Mouse (Mus musculus) brain, embryonic 14.5 days (tissue): ENCODE measurements around the gene Cmtm5. TPM values are rescaled to one million over a fixed set of nuclear protein-coding genes. Genes with fewer than 3 reads are reported as not detected.
"Not testable (repeated sequence)": the region's sequence is repeated elsewhere in the genome, so short reads cannot be mapped to it uniquely, and the experiment has no call there.

ENCODE experiments used
- DNase-seq: peaks from one replicate; pipeline ENCODE4 v3.0.0-alpha.2; 2011; ENCODE audit warnings: low read depth
- CTCF ChIP-seq: fragments of 200-500 bp; IDR thresholded peaks from 2 replicates; pipeline ENCODE4 v1.5.1; 2012; ENCODE audit warnings: inconsistent platforms, mild to moderate bottlenecking, moderate library complexity, borderline replicate concordance; ENCODE audit not compliant: insufficient read depth, insufficient read length; ENCODE audit errors: extremely low read depth
- POLR2A ChIP-seq: fragments of 200-500 bp; IDR thresholded peaks from 2 replicates; pipeline ENCODE4 v1.6.1; 2012; ENCODE audit warnings: mild to moderate bottlenecking, inconsistent platforms, borderline replicate concordance; ENCODE audit not compliant: poor library complexity, insufficient read depth, insufficient read length, severe bottlenecking; ENCODE audit errors: extremely low read depth
- polyA plus RNA-seq: library from polyadenylated mRNA; depleted of rRNA; stranded (reverse); fragments of >200 nt; gene quantifications from 2 replicates; pipeline ENCODE4 v1.2.3, GENCODE M21; 2012

The Cmtm5 gene
- polyA plus RNA-seq, 1 experiment, result 6.1 TPM

DNA sequence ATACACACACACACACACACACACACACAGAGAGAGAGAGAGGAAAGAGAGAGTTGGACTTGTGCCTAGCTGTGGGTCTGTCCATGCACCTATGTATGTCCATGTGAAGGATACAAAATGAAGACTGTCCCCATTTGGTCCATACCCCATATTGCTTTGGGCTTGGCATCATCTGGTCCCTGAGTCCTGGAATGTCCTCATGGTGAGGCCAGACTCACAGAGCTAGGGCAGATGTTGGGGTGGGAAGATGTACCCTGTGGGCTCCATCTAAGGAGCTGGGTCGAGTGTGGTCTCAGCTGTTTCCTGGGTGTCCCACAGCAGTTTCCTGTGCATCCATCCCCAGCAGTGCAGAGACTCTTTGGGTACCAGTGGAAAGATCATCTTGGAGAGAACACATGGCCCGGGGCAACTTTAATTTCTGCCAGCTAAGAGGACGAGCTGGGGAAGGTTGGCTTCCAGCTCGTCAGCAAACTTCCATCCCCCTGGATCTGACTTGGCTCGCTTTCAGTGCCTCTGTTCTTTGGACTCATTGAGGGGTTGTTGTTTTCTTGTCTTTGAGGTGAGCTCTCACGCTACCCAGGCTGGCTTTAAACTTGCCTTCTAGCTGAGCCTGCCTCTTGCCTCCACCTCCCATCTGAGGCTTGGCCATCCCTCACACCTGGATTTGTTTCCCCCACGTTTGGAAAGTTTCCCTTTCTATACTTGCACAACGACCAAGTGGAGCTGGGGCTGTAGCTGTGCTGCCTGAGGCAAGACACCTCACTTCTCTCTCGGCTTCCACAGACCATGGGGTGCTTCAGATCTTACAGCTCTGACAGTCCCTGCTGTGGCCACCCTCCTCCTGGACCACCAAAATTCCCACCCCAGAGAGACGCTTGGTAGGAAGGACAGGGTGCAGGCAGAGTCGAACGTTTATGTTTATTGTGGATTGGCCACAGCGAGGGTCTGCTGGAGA, 5.2 kb downstream of the Cmtm5 start:
- no peak for TF ChIP-seq POLR2A
- TF ChIP-seq CTCF, result no peak
- DNase-seq, result no peak

DNA sequence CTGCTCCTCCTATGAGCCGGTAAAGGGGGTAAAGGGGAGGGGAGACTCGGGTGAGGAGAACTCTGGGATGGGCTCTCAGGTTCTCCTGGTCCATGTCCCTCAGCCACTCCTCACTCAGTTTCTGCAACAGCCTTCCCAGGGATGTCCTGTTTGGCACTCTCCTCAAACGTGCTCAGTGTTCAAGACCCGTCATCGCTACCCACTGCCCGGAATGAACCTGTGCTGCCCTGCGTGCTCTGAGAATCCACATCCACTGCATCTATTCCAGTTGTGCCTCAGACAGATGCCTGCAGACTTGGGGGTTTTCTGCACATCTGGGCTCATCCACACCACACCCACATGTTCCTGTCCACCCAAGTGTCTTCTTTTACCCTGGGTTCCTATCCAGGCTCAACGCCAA, 6.4 kb downstream of the Cmtm5 start:
- no peak for TF ChIP-seq CTCF
- TF ChIP-seq POLR2A, result no peak
- no peak for DNase-seq

DNA sequence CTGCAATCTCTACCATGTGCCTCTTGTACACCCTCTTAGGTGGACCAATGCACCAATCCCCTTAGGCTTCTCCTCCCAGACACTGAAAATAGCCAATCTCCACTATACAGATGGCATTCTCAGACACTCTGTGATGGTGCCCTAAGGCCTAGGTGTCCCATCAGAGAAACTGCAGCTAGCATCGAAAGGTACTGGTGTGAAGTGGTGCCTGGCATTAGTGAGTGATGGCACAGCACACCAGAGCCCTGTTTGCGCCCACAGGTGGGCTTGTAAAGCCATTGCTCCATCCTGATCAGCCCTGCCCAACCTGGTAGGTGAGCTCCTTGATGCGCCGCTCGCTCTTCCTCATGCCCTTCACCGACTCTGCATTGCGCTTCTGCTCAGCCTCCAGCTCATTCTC, 7.9 kb downstream of the Cmtm5 start:
- no peak for DNase-seq
- TF ChIP-seq CTCF (no peak), POLR2A (no peak)

DNA sequence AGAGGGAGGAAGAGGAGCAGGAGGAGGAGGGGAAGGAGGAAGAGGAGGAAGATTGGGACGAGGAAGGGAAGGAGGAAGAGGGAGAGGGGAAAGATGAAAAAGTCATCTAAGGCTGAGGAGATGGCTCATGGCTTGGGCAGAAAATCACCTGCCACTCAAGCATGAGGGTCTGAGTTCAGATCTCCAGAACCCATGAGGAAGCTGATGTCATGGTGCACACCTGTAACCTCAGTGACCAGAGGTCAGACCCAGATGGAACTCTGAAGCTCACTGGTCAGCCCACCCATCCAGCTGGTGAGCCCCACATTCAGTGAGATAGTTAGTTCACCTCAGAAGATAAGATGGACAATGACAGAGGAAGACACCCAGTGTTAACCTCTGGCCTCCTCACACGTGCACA, 8.9 kb downstream of the Cmtm5 start:
- TF ChIP-seq POLR2A (no peak), CTCF (no peak)
- no peak for DNase-seq

DNA sequence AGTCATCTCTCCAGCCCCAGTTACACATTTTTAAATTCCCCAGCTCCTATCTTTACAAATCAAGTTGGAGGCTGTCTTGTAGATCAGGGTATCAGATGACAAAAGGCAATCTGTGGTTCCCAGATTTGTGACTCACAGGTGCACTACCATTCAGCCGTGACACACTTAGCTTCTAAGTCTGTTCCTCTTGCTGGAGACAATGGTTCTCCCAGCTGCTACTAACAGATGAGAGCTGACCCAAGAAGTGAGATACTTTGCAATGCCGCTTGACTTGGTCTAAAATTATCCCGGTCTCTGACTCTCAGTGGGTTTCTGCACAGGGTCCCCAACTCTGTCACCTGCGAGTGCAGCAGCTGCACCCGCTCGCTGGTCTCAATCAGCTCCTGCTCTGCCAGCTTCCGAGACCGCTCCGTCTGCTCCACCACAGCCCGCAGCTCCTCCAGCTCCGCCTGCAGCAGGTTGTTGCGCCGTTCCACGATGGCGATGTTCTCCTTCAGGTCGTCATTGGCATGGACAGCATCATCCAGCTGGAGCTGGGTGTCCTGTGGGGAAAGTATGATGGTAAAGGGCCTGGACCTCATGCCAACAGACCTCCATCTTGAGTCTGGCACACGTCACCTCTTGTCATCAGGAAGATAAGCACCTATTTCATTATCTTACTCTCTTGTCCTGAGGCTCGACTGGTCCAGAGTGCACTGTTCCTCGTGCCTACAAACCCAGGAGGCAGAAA, 10.1 kb downstream of the Cmtm5 start:
- TF ChIP-seq POLR2A, result no peak
- TF ChIP-seq CTCF, result no peak
- no peak for DNase-seq

DNA sequence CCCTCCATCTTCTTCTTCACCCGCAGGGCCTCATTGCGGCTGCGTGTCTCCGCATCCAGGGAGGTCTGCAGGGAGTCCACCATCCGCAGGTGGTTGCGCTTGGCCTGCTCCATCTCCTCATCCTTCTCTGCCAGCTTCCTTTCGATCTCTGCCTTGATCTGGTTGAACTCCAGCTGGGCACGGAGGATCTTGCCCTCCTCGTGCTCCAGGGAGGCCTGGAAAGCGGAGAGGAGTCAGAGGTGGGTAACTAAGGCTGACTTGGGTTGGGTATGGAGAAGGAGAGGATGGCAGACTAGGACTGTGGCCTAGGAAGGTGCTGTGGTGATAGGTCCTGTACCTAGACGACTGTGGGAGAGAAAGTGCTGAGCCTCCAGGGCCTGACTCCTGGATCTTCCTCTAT, 10.9 kb downstream of the Cmtm5 start:
- DNase-seq, result not testable (repeated sequence)

DNA sequence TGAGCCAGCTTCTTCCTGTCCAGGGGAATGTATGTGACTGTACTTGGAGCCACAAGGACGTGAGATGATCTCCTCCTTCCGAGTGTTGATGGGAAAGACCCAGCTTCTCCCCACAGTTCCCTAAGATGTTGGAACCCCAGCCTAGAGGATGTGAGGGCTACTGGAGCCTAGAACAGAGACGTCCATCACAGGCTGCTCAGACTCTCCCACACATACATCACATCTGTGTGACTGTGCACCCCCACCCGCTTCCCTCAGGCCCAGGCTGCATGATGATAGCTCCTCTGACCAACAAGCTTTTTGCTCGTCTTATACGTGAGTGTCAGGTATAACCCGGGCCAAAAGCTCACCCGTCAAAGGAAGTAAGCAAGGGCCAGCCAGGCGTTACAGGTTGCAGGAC, 12.7 kb downstream of the Cmtm5 start:
- no peak for TF ChIP-seq POLR2A
- no peak for TF ChIP-seq CTCF

DNA sequence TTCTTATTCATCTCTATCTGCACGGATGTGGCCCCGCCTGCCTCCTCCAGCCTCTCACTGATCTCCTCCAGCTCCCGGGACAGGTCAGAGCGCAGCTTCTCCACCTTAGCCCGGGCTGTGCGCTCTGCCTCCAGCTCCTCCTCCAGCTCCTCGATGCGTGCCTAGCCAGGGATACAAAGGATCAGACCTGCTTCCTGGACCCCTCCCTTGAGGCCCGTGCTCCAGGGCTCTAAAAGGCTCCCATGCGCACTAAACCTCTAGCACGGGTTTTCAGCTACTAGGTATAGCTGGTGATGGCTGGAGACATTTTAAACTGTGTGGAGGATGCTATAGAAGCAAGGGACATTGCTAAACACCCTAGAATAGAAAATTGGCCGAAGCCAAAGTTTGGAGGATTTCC, 14.4 kb downstream of the Cmtm5 start:
- no peak for TF ChIP-seq CTCF
- TF ChIP-seq POLR2A, result no peak
- no peak for DNase-seq

More for the DNA sequence above, 12.7 kb downstream of the Cmtm5 start:
- no peak for DNase-seq

DNA sequence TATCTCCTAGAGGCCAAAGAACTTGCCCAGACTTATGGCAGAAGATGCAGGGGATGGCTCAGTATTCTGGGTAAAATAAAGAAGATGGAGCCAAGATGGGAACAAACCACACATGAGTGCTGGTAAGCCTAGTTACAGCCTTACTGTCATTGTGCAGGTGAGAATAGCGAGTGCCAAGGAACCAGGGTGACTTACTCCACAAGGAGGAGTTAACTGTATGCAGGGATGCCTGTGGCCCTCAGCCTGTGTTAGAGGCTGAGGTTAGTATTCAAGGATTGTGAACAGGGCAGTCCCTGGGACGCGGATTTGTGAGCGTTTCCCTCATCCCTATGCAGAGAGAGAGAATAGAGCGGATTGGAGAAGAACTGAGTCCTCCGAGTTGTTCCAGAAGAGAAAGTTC, 15.5 kb downstream of the Cmtm5 start:
- TF ChIP-seq CTCF, result no peak
- no peak for TF ChIP-seq POLR2A
- no peak for DNase-seq

DNA sequence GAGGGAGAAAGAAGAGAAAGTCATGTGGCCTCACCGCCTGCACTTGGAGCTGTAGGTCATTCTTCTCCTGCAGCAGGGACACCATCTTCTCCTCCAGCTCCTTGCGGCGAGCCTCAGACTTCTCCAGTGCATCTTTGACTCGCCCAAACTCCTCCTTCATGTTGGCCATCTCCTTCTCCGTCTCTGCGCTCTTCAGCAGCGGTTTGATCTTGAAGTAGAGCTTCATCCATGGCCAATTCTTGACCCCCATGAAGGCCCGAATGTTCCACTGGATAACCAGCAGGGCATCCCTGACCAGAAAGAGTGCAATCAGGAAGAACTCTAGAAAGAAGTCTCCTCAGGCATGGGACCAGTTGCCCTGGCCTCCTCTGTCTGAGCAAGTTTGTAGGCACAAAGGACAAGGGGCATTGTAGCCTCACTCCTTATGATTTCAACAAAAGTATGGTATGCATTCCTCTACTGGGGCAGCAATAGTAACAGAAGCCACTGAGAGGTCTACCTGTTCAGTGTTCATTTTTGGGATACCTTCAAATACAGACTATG, 17.7 kb downstream of the Cmtm5 start:
- TF ChIP-seq CTCF, result no peak
- TF ChIP-seq POLR2A, result no peak
- no peak for DNase-seq

DNA sequence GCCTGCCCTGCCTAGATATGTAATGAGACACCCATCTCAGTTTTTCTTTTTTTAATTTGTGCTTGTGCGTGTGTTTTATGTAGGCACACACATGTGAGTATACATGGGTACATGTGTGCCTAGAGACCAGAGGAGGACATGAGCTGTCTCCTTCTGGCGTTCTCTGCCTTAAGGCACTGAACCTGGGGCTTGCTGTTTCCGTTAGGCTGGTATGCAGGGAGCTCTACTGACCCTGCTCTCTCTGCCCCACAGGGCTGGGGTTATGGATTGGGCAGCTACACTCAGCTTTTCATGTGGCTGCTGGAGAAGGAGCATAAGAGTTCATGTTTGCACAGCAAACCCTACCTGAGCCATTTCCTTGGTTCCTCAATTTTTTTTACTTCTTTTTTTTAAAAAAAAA, 18.4 kb downstream of the Cmtm5 start:
- TF ChIP-seq CTCF, result no peak
- no peak for TF ChIP-seq POLR2A
- DNase-seq, result no peak

DNA sequence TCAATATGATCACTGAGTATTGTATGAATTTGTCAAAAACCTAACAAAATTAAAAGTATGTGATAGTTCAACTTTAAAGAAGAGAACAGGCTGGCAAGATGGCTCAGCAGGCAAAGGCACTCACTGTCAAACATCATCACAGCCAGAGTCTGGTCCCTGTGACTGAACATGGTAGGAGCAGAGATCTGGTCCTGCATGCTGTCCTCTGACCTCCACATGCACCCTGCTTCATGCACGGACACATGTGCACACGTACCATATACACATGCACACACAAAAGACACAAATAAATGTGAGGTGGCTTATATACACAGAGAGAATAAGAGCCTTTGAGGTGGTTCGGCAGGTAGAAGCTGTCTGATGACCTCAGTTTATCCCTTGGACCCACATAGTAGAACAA, 19.4 kb downstream of the Cmtm5 start:
- no peak for TF ChIP-seq POLR2A
- no peak for TF ChIP-seq CTCF
- DNase-seq, result no peak

DNA sequence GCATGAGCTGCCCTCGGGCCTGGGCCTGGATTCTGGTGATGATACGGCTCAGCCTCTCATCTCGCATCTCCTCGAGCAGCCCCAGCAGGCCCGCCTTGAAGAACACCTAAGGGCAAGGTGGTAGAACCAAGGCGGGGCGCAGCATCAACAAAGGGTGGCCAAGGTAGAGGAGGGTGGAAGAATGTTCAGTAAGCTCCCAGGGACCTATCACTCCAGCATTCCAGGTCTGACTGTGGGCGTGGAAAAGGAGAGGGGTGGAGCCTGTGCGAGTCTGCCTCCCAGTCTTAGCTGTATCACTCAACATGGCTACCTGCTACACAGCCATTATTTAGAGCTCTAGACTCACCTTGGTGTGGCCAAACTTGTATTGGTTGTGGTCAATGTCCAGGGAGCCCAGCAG, 20.5 kb downstream of the Cmtm5 start:
- no peak for DNase-seq
- TF ChIP-seq CTCF, result no peak
- no peak for TF ChIP-seq POLR2A
